Mouse (Mus musculus) spleen, adult 2 months (tissue): Measurements from ENCODE around the gene Foxo3. TPM values are rescaled to one million over a fixed set of nuclear protein-coding genes. Genes with fewer than 3 reads are reported as not detected.

ENCODE experiments used
- DNase-seq, 2 experiments: peaks; one replicate each; pipeline versions ENCODE4 v3.0.0 to v3.0.0-alpha.2; 2012 to 2021; ENCODE audit warnings: low spot score in 2 of 2, low read depth in 1 of 2
- H3K27ac ChIP-seq: fragments of 200-500 bp; 2 replicates; pipeline ENCODE4 v1.5.1; 2012; ENCODE audit warnings: low read length, inconsistent platforms; ENCODE audit not compliant: insufficient read depth
- H3K27me3 ChIP-seq: fragments of 200-500 bp; 2 replicates; pipeline ENCODE4 v1.6.1; 2012; ENCODE audit warnings: mild to moderate bottlenecking, moderate library complexity, low read length, inconsistent platforms; ENCODE audit not compliant: control insufficient read depth, insufficient read depth
- H3K36me3 ChIP-seq: fragments of 200-500 bp; 2 replicates; pipeline ENCODE4 v1.6.1; 2012; ENCODE audit warnings: mild to moderate bottlenecking, low read length, inconsistent platforms; ENCODE audit not compliant: control insufficient read depth, insufficient read depth
- H3K4me1 ChIP-seq: fragments of 200-500 bp; 2 replicates; pipeline ENCODE4 v1.6.1; 2011; ENCODE audit warnings: inconsistent platforms; ENCODE audit not compliant: control insufficient read depth, insufficient read depth, insufficient read length
- H3K4me3 ChIP-seq: fragments of 200-500 bp; 2 replicates; pipeline ENCODE4 v1.5.1; 2011; ENCODE audit warnings: mild to moderate bottlenecking, inconsistent platforms; ENCODE audit not compliant: insufficient read depth, insufficient read length; ENCODE audit errors: extremely low read depth
- CTCF ChIP-seq: fragments of 200-500 bp; IDR thresholded peaks from 2 replicates; pipeline ENCODE4 v1.5.1; 2011; ENCODE audit warnings: mild to moderate bottlenecking, inconsistent platforms; ENCODE audit not compliant: insufficient read depth, insufficient read length, insufficient replicate concordance; ENCODE audit errors: extremely low read depth
- POLR2A ChIP-seq: fragments of 200-500 bp; IDR thresholded peaks from 2 replicates; pipeline ENCODE4 v1.6.1; 2011; ENCODE audit warnings: low read depth, low read length, inconsistent platforms
- WGBS: fragments of 180-500 bp; shearing (Covaris S2); methylation state at CpG from one replicate; pipeline ENCODE4 v1.1.7; 2018; 5-methylcytosine and 5-hydroxymethylcytosine counted together
- polyA plus RNA-seq: library from polyadenylated mRNA; depleted of rRNA; stranded (reverse); fragments of >200 nt; gene quantifications from 2 replicates; pipeline ENCODE4 v1.2.3, GENCODE M21; 2012

The Foxo3 gene
- polyA plus RNA-seq, 1 experiment, result 44.6 TPM

DNA sequence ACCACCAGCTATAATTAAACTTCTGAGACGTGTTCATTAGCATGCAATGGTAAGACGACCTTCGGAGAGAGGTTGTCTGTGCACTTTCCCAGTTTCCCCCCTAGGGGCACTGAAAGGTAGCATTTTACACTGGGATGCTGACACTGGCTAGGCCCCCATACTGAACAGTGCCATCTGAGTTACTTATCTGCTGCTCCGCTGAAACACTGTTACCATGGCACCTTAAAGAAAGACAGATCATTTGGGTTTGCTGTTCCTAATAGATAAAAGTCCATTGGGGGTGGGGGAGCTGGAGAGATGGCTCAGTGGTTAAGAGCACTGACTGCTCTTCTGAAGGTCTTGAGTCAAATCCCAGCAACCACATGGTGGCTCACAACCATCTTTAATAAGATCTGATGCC, 20.0 kb upstream of the Foxo3 start:
- no peak for DNase-seq
- Histone ChIP-seq H3K36me3 (no peaks in the 10 kb centered on the region), H3K27ac (no peak overlapping the region), H3K4me3 (no peak overlapping the region), H3K4me1 (no peaks in the 10 kb centered on the region; the same call in 1 of the 2 replicates), H3K27me3 (no peaks in the 10 kb centered on the region)
- no peak for TF ChIP-seq CTCF
- TF ChIP-seq POLR2A, result no peak
- WGBS, result 79% methylated on average over 4 of the region's 4 CpGs

DNA sequence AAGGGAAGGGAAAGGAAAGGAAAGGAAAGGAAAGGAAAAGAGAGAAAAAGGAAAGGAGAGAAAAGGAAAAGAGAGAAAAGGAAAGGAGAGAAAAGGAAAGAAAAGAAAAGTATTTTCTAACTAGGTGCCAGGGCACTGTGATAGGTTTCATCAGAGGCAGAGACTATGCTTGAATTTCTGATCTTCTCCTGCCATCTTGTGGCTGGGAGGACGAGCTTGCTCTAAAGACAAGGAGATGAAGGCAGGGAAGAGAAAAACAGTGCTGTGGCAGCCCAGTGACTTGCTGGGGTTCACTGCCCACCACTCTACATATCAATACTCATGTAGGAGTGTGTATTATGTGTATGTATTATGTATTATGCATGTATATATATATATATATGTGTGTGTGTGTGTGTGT, 18.5 kb upstream of the Foxo3 start:
- H3K4me3 ChIP-seq, result no peak overlapping the region
- WGBS, result 27% methylated on average over 1 of the region's 1 CpGs
- H3K4me1 ChIP-seq, result no peaks in the 10 kb centered on the region; the same call in 1 of the 2 replicates
- H3K27me3 ChIP-seq, result no peaks in the 10 kb centered on the region
- peak in 1 of 2 experiments; percentile 41 for DNase-seq
- TF ChIP-seq CTCF (peak; percentile 56; the same call in 1 of the 2 replicates), POLR2A (no peak)
- no peaks in the 10 kb centered on the region for H3K36me3 ChIP-seq
- H3K27ac ChIP-seq, result no peak overlapping the region

DNA sequence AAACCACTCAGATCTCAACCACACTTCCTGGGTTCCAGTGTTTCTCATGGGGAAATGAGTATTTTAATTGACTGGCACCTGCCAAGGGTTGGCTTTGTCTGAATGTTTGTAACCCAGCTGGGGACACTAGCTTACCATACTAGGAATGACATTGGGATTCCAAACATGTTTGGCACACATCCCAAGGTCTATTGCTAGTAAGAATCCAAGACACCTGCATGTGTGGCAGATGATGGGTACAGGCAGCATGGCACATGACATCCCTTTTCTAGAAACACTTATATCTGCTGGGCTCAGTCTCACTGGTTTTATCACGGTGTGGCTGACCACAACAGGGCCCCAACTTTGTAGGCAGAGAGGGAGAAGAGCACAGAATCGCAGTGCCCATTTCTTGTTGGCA, 17.8 kb upstream of the Foxo3 start:
- Histone ChIP-seq H3K27me3 (no peaks in the 10 kb centered on the region), H3K4me1 (no peaks in the 10 kb centered on the region; the same call in 1 of the 2 replicates), H3K36me3 (no peaks in the 10 kb centered on the region), H3K4me3 (no peak overlapping the region), H3K27ac (no peak overlapping the region)
- TF ChIP-seq CTCF (no peak), POLR2A (no peak)
- 19% methylated on average over 2 of the region's 2 CpGs for WGBS
- no peak for DNase-seq

DNA sequence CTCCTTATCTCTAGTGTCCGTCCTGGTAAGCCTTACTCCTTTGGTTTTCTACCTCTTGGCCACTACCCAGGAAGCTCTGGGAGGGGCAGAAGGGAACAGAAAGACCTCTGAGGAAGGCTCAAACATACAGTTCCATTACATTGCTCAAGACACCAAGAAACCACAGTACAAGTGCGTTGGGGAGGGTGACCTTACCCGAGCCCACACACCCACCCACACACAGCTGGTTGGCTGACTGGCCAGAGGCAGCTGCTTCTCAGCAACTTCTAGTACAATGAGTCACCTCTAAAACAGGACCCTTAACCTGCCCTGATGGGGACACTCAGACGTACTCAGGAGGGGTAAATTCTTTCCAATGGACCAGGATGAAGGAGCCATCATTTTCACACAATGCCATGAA, 17.3 kb upstream of the Foxo3 start:
- no peaks in the 10 kb centered on the region; the same call in 1 of the 2 replicates for H3K4me1 ChIP-seq
- WGBS, result 21% methylated on average over 4 of the region's 4 CpGs
- no peak overlapping the region for H3K27ac ChIP-seq
- no peak for DNase-seq
- no peak for TF ChIP-seq POLR2A
- no peak for TF ChIP-seq CTCF
- H3K36me3 ChIP-seq, result no peaks in the 10 kb centered on the region
- H3K4me3 ChIP-seq, result no peak overlapping the region
- H3K27me3 ChIP-seq, result no peaks in the 10 kb centered on the region

DNA sequence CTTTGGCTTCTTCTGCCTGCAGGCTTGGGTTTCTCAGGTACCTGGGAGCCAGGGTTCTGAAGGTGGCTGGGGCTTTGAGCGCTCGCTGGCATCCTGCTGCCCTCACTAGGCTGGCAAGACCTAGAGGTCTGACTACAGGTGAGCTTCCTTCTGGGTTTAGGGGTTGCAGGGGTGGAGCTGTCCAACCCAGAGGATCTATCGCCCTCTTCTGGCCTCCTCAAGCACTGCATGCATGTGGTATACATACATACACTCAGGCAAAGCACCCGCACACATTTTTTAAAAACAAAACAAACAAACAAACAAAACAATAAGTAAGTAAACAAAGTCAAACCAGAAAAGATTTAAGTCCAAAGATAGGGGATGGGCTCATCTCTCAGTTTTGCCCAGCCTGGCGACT, 14.8 kb upstream of the Foxo3 start:
- TF ChIP-seq CTCF, result peak; percentile 59; the same call in 1 of the 2 replicates
- no peak for TF ChIP-seq POLR2A
- Histone ChIP-seq H3K4me3 (no peak overlapping the region), H3K36me3 (no peaks in the 10 kb centered on the region), H3K27ac (no peak overlapping the region), H3K4me1 (no peaks in the 10 kb centered on the region; the same call in 1 of the 2 replicates), H3K27me3 (no peaks in the 10 kb centered on the region)
- peak in 1 of 2 experiments; percentile 63 for DNase-seq
- 70% methylated on average over 5 of the region's 5 CpGs for WGBS

DNA sequence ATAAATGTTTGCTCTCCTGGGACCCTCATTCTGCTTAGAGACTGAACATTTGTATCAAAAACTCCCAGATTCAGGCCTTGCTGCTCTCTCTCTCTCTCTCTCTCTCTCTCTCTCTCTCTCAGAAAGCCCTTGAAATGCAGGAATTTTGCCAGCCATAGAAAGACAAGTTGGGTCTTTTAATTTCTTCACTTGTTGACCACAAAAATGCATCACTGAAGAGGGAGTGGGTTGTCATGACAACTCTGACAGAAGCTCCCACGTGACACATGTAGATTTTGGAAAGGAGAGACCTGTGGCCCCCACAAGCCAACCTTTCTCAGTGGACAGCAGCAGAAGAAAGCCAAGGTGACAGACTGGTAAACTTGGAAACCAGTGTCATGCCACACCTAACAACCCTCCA, 11.1 kb upstream of the Foxo3 start:
- H3K27ac ChIP-seq, result no peak overlapping the region
- no peaks in the 10 kb centered on the region for H3K36me3 ChIP-seq
- H3K4me3 ChIP-seq, result no peak overlapping the region
- WGBS, result 42% methylated on average over 1 of the region's 1 CpGs
- H3K27me3 ChIP-seq, result no peaks in the 10 kb centered on the region
- no peaks in the 10 kb centered on the region for H3K4me1 ChIP-seq
- DNase-seq, result no peak
- TF ChIP-seq POLR2A, result no peak
- no peak for TF ChIP-seq CTCF

DNA sequence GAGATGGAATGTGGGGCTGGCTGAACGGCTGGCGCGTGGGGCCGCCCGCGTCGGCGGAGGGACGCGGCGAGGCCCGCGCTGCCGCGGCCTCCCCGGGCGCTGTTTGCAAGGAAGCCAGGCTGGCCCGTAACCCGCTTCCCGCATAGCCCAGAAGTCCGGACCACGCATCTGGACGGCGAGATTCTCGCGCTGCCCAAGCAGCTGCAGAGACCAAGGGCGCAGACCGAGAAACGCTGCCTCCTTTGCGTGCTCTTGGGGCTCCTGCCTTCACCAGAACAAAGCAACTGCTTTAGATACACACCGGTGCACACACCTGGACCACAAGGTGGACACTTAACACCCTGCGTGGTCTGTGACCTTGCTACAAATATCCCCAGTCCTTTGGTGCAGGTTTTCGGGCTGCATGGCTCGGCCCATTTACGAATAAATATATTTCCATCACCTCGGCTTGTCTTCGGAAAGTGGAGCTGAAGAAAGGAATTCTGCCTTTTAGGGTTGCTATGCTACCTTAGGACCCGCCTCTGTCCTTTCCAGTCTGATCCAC, 1.8 kb upstream of the Foxo3 start:
- WGBS, result 5% methylated on average over 38 of the region's 38 CpGs
- Histone ChIP-seq H3K27me3 (no peaks in the 10 kb centered on the region), H3K4me1 (peaks cover 23% of the 10 kb centered on the region), H3K36me3 (0 out of 2 replicates have a peak, but pooled peaks cover 2% of the 10 kb centered on the region), H3K4me3 (peak overlapping the region; percentile 79), H3K27ac (peak overlapping the region; percentile 99)
- TF ChIP-seq POLR2A (no peak), CTCF (no peak)
- DNase-seq, result peak in 1 of 2 experiments; percentile 14
